Mouse (Mus musculus): Measurements from ENCODE around the gene Dpyd. TPM values are rescaled to one million over a fixed set of nuclear protein-coding genes. Genes with fewer than 3 reads are reported as not detected.

Gene Dpyd
- total and polyA plus RNA-seq, 3 experiments, result 2.0 to 4.5 (median 4.3) TPM

DNA sequence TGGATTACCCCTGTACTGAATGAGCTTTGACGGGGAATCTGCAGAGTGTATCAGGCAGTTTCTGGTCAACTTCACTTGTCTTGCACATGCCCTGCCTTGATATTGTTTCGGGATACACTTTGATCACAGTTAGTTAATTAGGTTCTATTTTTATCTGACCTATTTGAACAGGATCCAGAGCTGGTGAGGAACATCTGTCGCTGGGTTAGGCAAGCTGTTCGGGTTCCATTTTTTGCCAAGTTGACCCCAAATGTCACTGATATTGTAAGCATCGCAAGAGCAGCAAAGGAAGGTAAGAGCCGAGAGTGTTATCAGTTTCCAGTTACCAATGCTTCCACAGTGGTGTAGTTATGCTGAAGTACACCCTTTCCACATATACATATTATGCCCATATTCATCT lies 632.1 kb downstream of the Dpyd start:
- no peak overlapping the region for H3K27ac ChIP-seq
- H3K27me3 ChIP-seq (ENCODE audit: control insufficient read depth, insufficient read depth, low read length), result no peaks in the 10 kb centered on the region
- DNase-seq, result no peak
- intact Hi-C loops (cut with DNase I), result no loop called here
- no peak overlapping the region for H3K9ac ChIP-seq (ENCODE audit: low read depth, low read length)
- 58% methylated on average over 6 of the region's 6 CpGs for WGBS
- no peak overlapping the region for H3K4me3 ChIP-seq
- H3K79me2 ChIP-seq (replicated peaks; ENCODE audit: control insufficient read depth, insufficient read depth, low read length), result no peaks in the 10 kb centered on the region
- no peaks in the 10 kb centered on the region for H3K4me1 ChIP-seq (ENCODE audit: control insufficient read depth, insufficient read depth, low read length)
- TF ChIP-seq CTCF (IDR thresholded peaks at IDR 0.05), result no peak
- no peak for TF ChIP-seq POLR2A (IDR thresholded peaks at IDR 0.05; ENCODE audit: insufficient read depth, low read depth, low read length)
- TF ChIP-seq EP300 (IDR thresholded peaks at IDR 0.05; ENCODE audit: insufficient read depth, low read depth, low read length), result no peak
- no peaks in the 10 kb centered on the region for H3K36me3 ChIP-seq (ENCODE audit: control insufficient read depth, insufficient read depth, low read length)

DNA sequence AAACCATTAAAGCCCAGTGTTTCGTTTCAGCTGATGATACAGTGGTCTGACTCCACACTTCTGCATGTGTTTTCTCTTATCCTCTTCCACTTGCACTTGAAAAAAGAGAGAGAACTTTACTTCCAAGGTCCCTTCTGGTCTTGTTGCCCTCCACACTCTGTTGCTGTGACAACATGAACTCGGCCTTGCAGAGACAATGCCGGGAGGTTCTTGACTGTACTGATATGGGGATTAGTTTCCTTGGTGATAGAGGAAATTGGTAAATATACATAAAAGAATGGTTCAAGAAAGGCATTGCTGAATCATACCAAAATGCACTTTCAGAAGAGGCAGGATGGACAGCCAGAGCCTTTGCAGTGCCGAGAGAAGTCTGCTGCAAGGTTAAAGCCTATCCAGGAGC lies 633.7 kb downstream of the Dpyd start:
- TF ChIP-seq CTCF (IDR thresholded peaks at IDR 0.05) (no peak), POLR2A (IDR thresholded peaks at IDR 0.05; ENCODE audit: insufficient read depth, low read depth, low read length) (no peak), EP300 (IDR thresholded peaks at IDR 0.05; ENCODE audit: insufficient read depth, low read depth, low read length) (no peak)
- no peaks in the 10 kb centered on the region for H3K79me2 ChIP-seq (replicated peaks; ENCODE audit: control insufficient read depth, insufficient read depth, low read length)
- no peak overlapping the region for H3K9ac ChIP-seq (ENCODE audit: low read depth, low read length)
- H3K27me3 ChIP-seq (ENCODE audit: control insufficient read depth, insufficient read depth, low read length), result no peaks in the 10 kb centered on the region
- DNase-seq, result no peak
- no peaks in the 10 kb centered on the region for H3K4me1 ChIP-seq (ENCODE audit: control insufficient read depth, insufficient read depth, low read length)
- no peak overlapping the region for H3K27ac ChIP-seq
- H3K4me3 ChIP-seq, result no peak overlapping the region
- no peaks in the 10 kb centered on the region for H3K36me3 ChIP-seq (ENCODE audit: control insufficient read depth, insufficient read depth, low read length)
- 50% methylated on average over 4 of the region's 4 CpGs for WGBS
- intact Hi-C loops (cut with DNase I), result no loop called here

DNA sequence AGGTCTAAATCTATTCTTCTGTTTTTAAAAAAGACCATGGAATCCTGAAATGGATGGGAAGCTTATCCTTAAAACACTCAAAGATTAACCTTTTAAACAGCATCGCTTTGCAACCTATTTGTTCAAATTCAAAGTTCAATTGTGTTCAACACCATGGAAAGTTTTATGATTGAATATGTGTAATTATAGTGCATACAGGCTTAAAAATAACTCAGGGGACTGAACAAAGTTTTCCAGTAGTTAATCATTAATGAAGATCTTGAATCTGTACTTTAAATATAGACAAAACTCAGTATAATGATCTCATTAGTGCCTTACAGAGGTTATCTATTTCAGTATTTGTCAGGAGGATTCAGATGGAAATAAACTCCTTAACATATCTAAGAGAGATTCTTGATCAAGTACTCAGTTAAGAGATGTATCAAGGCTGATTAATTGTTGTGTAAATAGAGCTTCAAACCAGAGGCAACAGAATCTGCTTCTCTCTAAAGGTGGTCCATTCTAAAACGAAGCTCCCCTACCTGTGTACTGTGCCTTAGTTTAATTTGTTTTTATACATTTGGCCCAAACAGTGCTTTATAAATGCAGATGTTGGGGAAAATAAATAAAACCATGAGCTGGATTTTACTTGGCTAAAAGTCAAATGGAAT lies 659.0 kb downstream of the Dpyd start:
- no peak overlapping the region for H3K27ac ChIP-seq
- H3K27me3 ChIP-seq (ENCODE audit: control insufficient read depth, insufficient read depth, low read length), result no peaks in the 10 kb centered on the region
- no peaks in the 10 kb centered on the region for H3K36me3 ChIP-seq (ENCODE audit: control insufficient read depth, insufficient read depth, low read length)
- H3K79me2 ChIP-seq (replicated peaks; ENCODE audit: control insufficient read depth, insufficient read depth, low read length), result no peaks in the 10 kb centered on the region
- intact Hi-C loops (cut with DNase I), result no loop called here
- no peaks in the 10 kb centered on the region for H3K4me1 ChIP-seq (ENCODE audit: control insufficient read depth, insufficient read depth, low read length)
- WGBS, result 61% methylated on average over 2 of the region's 2 CpGs
- no peak overlapping the region for H3K9ac ChIP-seq (ENCODE audit: low read depth, low read length)
- H3K4me3 ChIP-seq, result no peak overlapping the region
- DNase-seq, result no peak
- TF ChIP-seq EP300 (IDR thresholded peaks at IDR 0.05; ENCODE audit: insufficient read depth, low read depth, low read length), result no peak
- TF ChIP-seq POLR2A (IDR thresholded peaks at IDR 0.05; ENCODE audit: insufficient read depth, low read depth, low read length), result no peak
- no peak for TF ChIP-seq CTCF (IDR thresholded peaks at IDR 0.05)

DNA sequence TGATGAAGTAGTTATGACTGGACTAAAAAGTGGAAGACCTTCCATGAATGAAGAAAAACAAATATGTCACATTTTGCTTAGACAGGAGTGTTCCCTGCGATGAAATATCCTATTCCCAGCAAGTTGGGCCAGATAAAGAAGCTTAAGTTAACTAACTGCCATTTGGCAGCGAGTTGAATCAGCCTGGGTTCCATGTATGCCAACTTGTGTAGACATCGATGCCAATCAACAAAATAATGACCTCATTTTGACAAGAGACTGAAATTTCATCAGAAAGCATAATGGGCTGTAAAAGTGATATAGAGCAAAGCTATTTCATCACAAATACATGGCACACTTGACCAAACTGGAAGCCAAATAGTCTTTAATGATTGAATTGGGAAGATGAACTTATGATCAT lies 681.3 kb downstream of the Dpyd start:
- no peaks in the 10 kb centered on the region for H3K4me1 ChIP-seq (ENCODE audit: control insufficient read depth, insufficient read depth, low read length)
- no peaks in the 10 kb centered on the region for H3K27me3 ChIP-seq (ENCODE audit: control insufficient read depth, insufficient read depth, low read length)
- no peak for DNase-seq
- 63% methylated on average over 3 of the region's 3 CpGs for WGBS
- no peaks in the 10 kb centered on the region for H3K36me3 ChIP-seq (ENCODE audit: control insufficient read depth, insufficient read depth, low read length)
- H3K79me2 ChIP-seq (replicated peaks; ENCODE audit: control insufficient read depth, insufficient read depth, low read length), result no peaks in the 10 kb centered on the region
- TF ChIP-seq EP300 (IDR thresholded peaks at IDR 0.05; ENCODE audit: insufficient read depth, low read depth, low read length) (no peak), CTCF (IDR thresholded peaks at IDR 0.05) (no peak), POLR2A (IDR thresholded peaks at IDR 0.05; ENCODE audit: insufficient read depth, low read depth, low read length) (no peak)
- H3K9ac ChIP-seq (ENCODE audit: low read depth, low read length), result no peak overlapping the region
- H3K4me3 ChIP-seq, result no peak overlapping the region
- H3K27ac ChIP-seq, result no peak overlapping the region
- intact Hi-C loops (cut with DNase I), result no loop called here

DNA sequence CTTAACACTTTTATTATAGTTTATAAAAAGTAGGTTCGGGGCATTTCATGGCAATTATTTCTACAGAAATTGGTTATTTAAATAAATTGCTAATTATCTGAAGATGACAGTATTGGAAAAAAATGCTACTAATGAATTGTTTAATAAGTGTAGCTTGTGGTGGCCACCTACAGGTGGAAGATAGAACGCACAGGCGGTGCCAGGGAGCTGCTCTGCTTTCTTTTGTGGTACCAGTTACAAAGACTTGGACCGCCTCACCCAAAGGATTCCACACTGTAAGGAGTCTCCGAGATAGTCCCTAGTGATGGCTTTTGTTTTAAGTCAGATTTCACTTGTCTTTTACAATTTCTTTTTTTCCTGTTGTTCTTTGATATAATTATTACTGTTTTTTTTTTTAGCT lies 694.6 kb downstream of the Dpyd start:
- H3K9ac ChIP-seq (ENCODE audit: low read depth, low read length), result no peak overlapping the region
- WGBS, result 60% methylated on average over 5 of the region's 5 CpGs
- H3K27me3 ChIP-seq (ENCODE audit: control insufficient read depth, insufficient read depth, low read length), result no peaks in the 10 kb centered on the region
- H3K27ac ChIP-seq, result no peak overlapping the region
- no peaks in the 10 kb centered on the region for H3K79me2 ChIP-seq (replicated peaks; ENCODE audit: control insufficient read depth, insufficient read depth, low read length)
- no peaks in the 10 kb centered on the region for H3K36me3 ChIP-seq (ENCODE audit: control insufficient read depth, insufficient read depth, low read length)
- TF ChIP-seq EP300 (IDR thresholded peaks at IDR 0.05; ENCODE audit: insufficient read depth, low read depth, low read length), result no peak
- no peak for TF ChIP-seq POLR2A (IDR thresholded peaks at IDR 0.05; ENCODE audit: insufficient read depth, low read depth, low read length)
- peak; percentile 47 for TF ChIP-seq CTCF (IDR thresholded peaks at IDR 0.05)
- no peak overlapping the region for H3K4me3 ChIP-seq
- intact Hi-C loops (cut with DNase I), result no loop called here
- no peak for DNase-seq
- H3K4me1 ChIP-seq (ENCODE audit: control insufficient read depth, insufficient read depth, low read length), result no peaks in the 10 kb centered on the region

DNA sequence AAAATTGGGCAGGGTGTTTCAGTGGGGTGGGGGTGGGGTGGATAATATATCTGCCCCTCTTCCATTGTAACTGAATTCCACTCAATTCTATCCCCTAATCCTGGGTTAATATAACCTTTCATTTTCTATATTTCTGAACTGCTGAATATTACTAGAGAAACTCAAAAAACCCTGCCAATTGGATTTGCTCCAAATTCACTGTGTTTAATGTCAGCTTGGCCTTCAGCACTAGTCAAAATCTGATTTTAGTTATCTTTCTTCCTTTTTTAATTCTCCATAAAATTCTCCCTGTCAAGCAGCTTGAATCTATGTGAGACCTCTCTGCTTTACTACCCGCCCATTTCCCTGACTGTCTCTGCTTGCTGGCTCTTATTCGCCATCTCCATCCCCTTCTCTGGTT lies 713.3 kb downstream of the Dpyd start:
- 66% methylated on average over 2 of the region's 2 CpGs for WGBS
- no peak for DNase-seq
- H3K27ac ChIP-seq, result no peak overlapping the region
- intact Hi-C loops (cut with DNase I), result no loop called here
- H3K79me2 ChIP-seq (replicated peaks; ENCODE audit: control insufficient read depth, insufficient read depth, low read length), result no peaks in the 10 kb centered on the region
- H3K36me3 ChIP-seq (ENCODE audit: control insufficient read depth, insufficient read depth, low read length), result no peaks in the 10 kb centered on the region
- H3K4me3 ChIP-seq, result no peak overlapping the region
- no peak overlapping the region for H3K9ac ChIP-seq (ENCODE audit: low read depth, low read length)
- TF ChIP-seq EP300 (IDR thresholded peaks at IDR 0.05; ENCODE audit: insufficient read depth, low read depth, low read length), result no peak
- no peak for TF ChIP-seq POLR2A (IDR thresholded peaks at IDR 0.05; ENCODE audit: insufficient read depth, low read depth, low read length)
- no peak for TF ChIP-seq CTCF (IDR thresholded peaks at IDR 0.05)
- H3K4me1 ChIP-seq (ENCODE audit: control insufficient read depth, insufficient read depth, low read length), result no peaks in the 10 kb centered on the region
- H3K27me3 ChIP-seq (ENCODE audit: control insufficient read depth, insufficient read depth, low read length), result no peaks in the 10 kb centered on the region

Data from heart, adult 2 months (tissue).